Mouse (Mus musculus) left cerebral cortex, adult 2 months (tissue): ENCODE data around the gene Tmem223. TPM values are rescaled to one million over a fixed set of nuclear protein-coding genes. Genes with fewer than 3 reads are reported as not detected.

Experiments used
- DNase-seq, 2 experiments: peaks; one replicate each; pipeline ENCODE4 v3.0.0; 2021 to 2022; ENCODE audit warnings: low spot score in 2 of 2, mixed read lengths in 1 of 2; ENCODE audit errors: extremely low spot score in 1 of 2
- H3K27ac ChIP-seq: fragments of 200-600 bp; 2 replicates; pipeline ENCODE4 v1.8.1; 2022
- H3K4me3 ChIP-seq: fragments of 200-600 bp; 2 replicates; pipeline ENCODE4 v1.8.1; 2022
- CTCF ChIP-seq: fragments of 200-600 bp; IDR thresholded peaks from 2 replicates; pipeline ENCODE4 v1.8.1; 2022; ENCODE audit warnings: antibody characterized with exemption, mild to moderate bottlenecking, moderate library complexity
- intact Hi-C: fragments of 180-260 bp; cut with DNase I; formaldehyde crosslinking; loops from one replicate; pipeline ENCODE4 v1.15.1; 2025
- microRNA-seq, 2 experiments: library from miRNA; unstranded; fragments of <30 nt; microRNA quantifications; one replicate each; pipeline ENCODE4 v1.2.0; 2021
- total RNA-seq, 2 experiments: library from RNA; stranded (reverse); gene quantifications; 2 replicates each; pipeline ENCODE4 v1.2.3; 2021

Gene Tmem223
- total RNA-seq, 2 experiments from 2014 or later, result 63.8 to 66.8 TPM

- Histone ChIP-seq H3K4me3 (peak within 1 kb of the TSS; percentile 71), H3K27ac (peak within 1 kb of the TSS; percentile 98)
- DNase-seq, result peak; percentile 92 to 97
- intact Hi-C loops, result loop anchor here (1.0 to 5.0 kb wide), 5 partner anchors 17 to 252 kb away; partner anchors contain the start of genes Polr2g, Tmem179b, Ubxn1 and Zbtb3
- no peak for TF ChIP-seq CTCF
These were observed 48.2 kb downstream of the Tmem223 start, which contains the start of gene Ttc9c for GRCm38 (mm10) chr19:8818801-8819595. Gene Ttc9c, minus strand, starts transcription at chr19:8819333.

DNA sequence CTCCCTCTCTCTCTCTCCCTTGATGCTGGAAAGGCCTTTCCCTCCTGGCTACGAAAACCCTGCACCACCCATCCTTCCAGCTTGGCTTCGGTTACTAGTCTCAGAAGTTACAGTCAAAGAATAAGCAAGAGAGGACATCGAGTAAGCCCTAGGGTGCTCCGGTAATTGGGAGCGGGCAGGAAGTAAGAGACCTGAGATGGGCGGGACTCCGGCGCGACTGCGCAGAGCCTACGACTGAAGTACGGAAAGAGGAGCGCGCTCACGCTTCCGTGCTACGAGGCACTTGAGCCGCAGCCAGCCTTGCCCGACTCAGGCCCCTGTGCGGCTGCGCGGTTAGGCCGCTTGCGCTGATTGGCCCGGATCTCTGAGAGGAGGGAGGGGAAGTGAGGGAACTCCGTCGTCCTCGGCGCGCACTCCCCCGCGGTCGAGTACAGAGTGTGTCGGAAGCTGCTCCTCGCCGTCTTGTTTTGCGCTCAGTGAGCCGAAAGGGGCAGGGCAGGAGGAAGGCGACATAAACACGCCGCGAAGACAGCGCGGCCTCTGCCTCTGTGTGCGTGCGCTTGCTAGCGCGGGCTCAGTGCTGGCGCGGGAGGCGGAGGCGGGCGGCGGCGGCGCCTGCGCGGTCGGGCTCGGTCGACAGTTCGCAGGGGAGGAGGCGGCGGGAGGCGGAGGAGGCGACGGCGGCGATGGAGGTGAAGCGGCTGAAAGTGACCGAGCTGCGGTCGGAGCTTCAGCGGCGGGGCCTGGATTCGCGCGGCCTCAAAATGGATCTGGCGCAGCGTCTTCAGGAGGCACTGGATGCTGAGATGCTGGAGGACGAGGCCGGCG lies 49.0 kb downstream of the Tmem223 start, which contains the start of gene Hnrnpul2:
TSS of gene Hnrnpul2 (plus strand) at position 415 of the 828 bp plus-strand sequence.
- Histone ChIP-seq H3K4me3 (peak within 1 kb of the TSS; percentile 71), H3K27ac (peak within 1 kb of the TSS; percentile 98)
- intact Hi-C loops, result loop anchor here (1.0 to 5.0 kb wide), 6 partner anchors 17 to 253 kb away; partner anchors contain the start of genes Bscl2, Polr2g, Tmem179b and Ubxn1
- peak; percentile 98 for DNase-seq
- no peak for TF ChIP-seq CTCF

- H3K4me3 ChIP-seq, result peak overlapping the region; percentile 71
- intact Hi-C loops, result loop anchor here (2.0 kb wide), 1 partner anchor 16 kb away; the partner anchor contains the start of gene Bscl2
- no peak for TF ChIP-seq CTCF
- H3K27ac ChIP-seq, result peak overlapping the region; percentile 98
- DNase-seq, result no peak
These were observed 49.7 kb downstream of the Tmem223 start for GRCm38 (mm10) chr19:8820424-8820956.

- H3K27ac ChIP-seq, result peak overlapping the region; percentile 11
- no peak for DNase-seq
- H3K4me3 ChIP-seq, result peak overlapping the region; percentile 71
- TF ChIP-seq CTCF, result no peak
- intact Hi-C loops, result loop anchor here (1.0 to 2.0 kb wide), 2 partner anchors 11 to 16 kb away; partner anchors contain the start of gene Bscl2
These were observed 50.4 kb downstream of the Tmem223 start for GRCm38 (mm10) chr19:8821146-8821545.

Small RNAs within 50 kb of the gene (microRNA-seq; reads per million reads assigned to microRNA genes)
- gene Mir6992, result 0 reads per million in 2 experiments

Other genes starting within 250 kb of the Tmem223 start
- gene Slc22a8, start 179.7 kb upstream of the Tmem223 start, total RNA-seq, result 10 to 100 TPM; 12.5 TPM
- 1 to 10 TPM; 5.2 to 7.3 TPM for gene Slc22a6, start 153.0 kb upstream of the Tmem223 start, total RNA-seq
- 100 to 1,000 TPM; 152 to 155 TPM for gene Chrm1, start 107.2 kb upstream of the Tmem223 start, total RNA-seq
- 100 to 1,000 TPM; 144 to 154 TPM for gene Slc3a2, start 47.6 kb upstream of the Tmem223 start, total RNA-seq
- gene Wdr74, start 35.2 kb upstream of the Tmem223 start, total RNA-seq, result 10 to 100 TPM; 48.5 to 53.1 TPM
- 1 to 10 TPM; 1.4 to 1.8 TPM for gene 1700092M07Rik, start 30.3 kb upstream of the Tmem223 start, total RNA-seq
- 10 to 100 TPM; 71.2 to 77.9 TPM for gene Stx5a, start 29.6 kb upstream of the Tmem223 start, total RNA-seq
- 10 to 100 TPM; 90.2 to 98.8 TPM for gene Nxf1, start 13.9 kb upstream of the Tmem223 start, total RNA-seq
- gene Tmem179b, start 3.5 kb downstream of the Tmem223 start, total RNA-seq, result 1 to 10 TPM; 8.2 to 8.7 TPM
- gene Taf6l, start 15.4 kb downstream of the Tmem223 start, total RNA-seq, result 10 to 100 TPM; 13.1 to 14.3 TPM
- gene Polr2g, start 27.6 kb downstream of the Tmem223 start, total RNA-seq, result 100 to 1,000 TPM in 1 of 2 experiments, 10 to 100 TPM in 1; 96.6 to 105 TPM
- 1 to 10 TPM; 5.3 to 6.7 TPM for gene Zbtb3, start 31.6 kb downstream of the Tmem223 start, total RNA-seq
- 10 to 100 TPM; 34.5 to 36.7 TPM for gene Ttc9c, start 48.3 kb downstream of the Tmem223 start, total RNA-seq
- 100 to 1,000 TPM; 125 to 129 TPM for gene Hnrnpul2, start 49.0 kb downstream of the Tmem223 start, total RNA-seq
- gene AC129217.1, start 58.8 kb downstream of the Tmem223 start, total RNA-seq, result not detected
- 100 to 1,000 TPM; 109 TPM for gene Bscl2, start 66.5 kb downstream of the Tmem223 start, total RNA-seq
- 100 to 1,000 TPM; 184 to 198 TPM for gene Gng3, start 68.2 kb downstream of the Tmem223 start, total RNA-seq
- 1 to 10 TPM in 1 of 2 experiments, under 1 TPM in 1; 0.87 to 1.1 TPM for gene Lrrn4cl, start 79.8 kb downstream of the Tmem223 start, total RNA-seq
- gene Ubxn1, start 100.5 kb downstream of the Tmem223 start, total RNA-seq, result 10 to 100 TPM; 86.1 to 94.7 TPM
- gene Uqcc3, start 109.9 kb downstream of the Tmem223 start, total RNA-seq, result 10 to 100 TPM; 33.1 to 36.2 TPM
- 1 to 10 TPM; 6.5 to 9.3 TPM for gene Lbhd1, start 112.7 kb downstream of the Tmem223 start, total RNA-seq
- not detected for gene Gm49403, start 112.9 kb downstream of the Tmem223 start, total RNA-seq
- gene 1810009A15Rik, start 117.9 kb downstream of the Tmem223 start, total RNA-seq, result 10 to 100 TPM; 22.5 to 23.2 TPM
- gene Gm49416, start 117.9 kb downstream of the Tmem223 start, total RNA-seq, result 1 to 10 TPM; 1.2 to 6.7 TPM
- gene Ints5, start 122.0 kb downstream of the Tmem223 start, total RNA-seq, result 10 to 100 TPM; 21.7 to 22.9 TPM
- 100 to 1,000 TPM in 1 of 2 experiments, 10 to 100 TPM in 1; 96.4 to 104 TPM for gene Ganab, start 127.1 kb downstream of the Tmem223 start, total RNA-seq
- 100 to 1,000 TPM; 172 to 173 TPM for gene B3gat3, start 149.4 kb downstream of the Tmem223 start, total RNA-seq
- gene Rom1, start 158.4 kb downstream of the Tmem223 start, total RNA-seq, result 1 to 10 TPM; 5.6 to 7.2 TPM
- 10 to 100 TPM; 11.0 to 13.7 TPM for gene Eml3, start 158.6 kb downstream of the Tmem223 start, total RNA-seq
- gene Mta2, start 170.9 kb downstream of the Tmem223 start, total RNA-seq, result 10 to 100 TPM; 55.5 to 55.6 TPM
- 10 to 100 TPM; 21.4 to 22.4 TPM for gene Tut1, start 182.9 kb downstream of the Tmem223 start, total RNA-seq
- gene Eef1g, start 196.0 kb downstream of the Tmem223 start, total RNA-seq, result 100 to 1,000 TPM; 228 to 236 TPM
- 10 to 100 TPM; 22.5 to 32.2 TPM for gene Ahnak, start 218.3 kb downstream of the Tmem223 start, total RNA-seq